Mouse (Mus musculus) cerebral cortex, adult 2 months (tissue): ENCODE data around the gene Actr1b.

Source experiments
- WGBS: fragments of 180-500 bp; shearing (Covaris S2); methylation state at CpG from one replicate; pipeline ENCODE4 v1.1.7; 2018; 5-methylcytosine and 5-hydroxymethylcytosine counted together

Actr1b gene

DNA sequence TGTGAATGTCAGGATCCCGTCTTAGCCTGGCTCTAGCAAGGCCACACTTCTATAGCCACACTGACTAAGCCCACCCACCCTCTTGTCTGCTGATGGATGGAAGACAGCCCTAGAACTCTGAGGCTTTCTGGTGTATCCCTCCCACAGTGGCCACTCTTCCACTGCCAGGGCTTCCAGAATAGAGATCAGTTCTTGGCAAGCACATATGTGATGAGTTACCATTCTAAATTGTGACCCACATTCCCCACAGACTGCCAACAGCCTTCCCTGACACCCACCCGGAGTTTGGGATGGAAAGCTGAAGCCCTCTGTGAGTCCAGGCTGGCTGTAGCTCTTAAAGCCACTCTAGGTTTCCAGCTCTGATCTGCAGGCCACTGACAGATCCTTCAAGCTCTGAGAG lies 7.1 kb downstream of the Actr1b start:
- WGBS = 45% methylated on average over 2 of the region's 2 CpGs

DNA sequence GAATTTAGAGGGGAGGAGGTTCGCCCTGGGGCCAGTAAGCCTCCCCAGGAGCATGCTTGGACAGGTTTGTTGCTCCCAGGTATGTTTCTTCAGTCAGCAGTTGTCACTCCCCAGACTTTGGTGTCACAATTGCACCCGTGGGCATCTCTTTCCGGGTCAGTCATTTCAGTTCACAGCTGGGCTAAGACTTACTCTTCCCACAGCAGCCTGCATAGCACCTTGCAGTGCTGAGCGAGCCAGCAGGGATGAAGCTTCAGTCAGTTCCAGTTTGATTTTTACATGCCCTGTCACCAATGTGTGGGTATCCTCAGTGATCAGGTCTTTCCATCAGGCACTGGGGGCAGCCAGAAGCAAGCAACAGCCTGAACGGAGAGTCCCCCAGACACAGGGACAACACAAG lies 17.2 kb downstream of the Actr1b start:
- WGBS = 55% methylated on average over 5 of the region's 5 CpGs

DNA sequence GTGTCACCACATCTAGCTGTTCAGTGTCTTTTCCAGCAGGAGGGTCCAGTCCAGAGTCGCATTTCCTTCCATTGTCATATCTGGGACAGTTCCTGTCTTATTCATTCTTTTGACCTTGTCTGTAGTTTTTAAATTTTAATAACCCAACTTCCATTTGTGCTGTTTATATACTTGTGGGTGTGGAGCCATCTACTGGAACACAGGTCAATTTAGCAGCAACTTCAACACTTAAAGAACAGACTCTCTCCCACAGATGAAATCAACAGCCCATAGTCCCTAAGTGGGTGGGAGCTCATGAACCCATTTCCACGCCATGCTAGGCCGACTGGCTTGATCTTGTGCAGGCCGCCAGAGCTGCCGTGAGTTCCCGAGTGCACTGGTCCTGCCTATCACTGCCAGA lies 17.8 kb downstream of the Actr1b start:
- 63% methylated on average over 6 of the region's 6 CpGs for WGBS

DNA sequence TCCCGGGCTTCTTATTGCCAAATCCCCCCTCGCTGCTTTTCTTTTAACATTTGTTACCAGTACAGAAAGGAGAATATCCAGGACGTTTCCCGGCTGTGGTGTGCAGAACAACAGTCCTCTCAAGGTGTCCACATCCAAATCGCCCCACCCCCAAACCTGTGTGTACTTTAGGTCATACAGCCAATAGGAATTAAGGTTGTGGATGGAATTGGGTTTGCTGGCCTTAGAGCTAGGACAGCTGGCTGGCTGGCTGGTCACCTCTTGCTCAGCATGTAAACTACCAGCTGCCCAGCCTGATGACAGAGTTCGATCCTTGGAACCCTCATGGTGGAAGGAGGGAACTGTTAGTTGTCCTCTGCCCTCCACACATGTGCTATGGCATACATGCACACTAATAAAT lies 19.4 kb downstream of the Actr1b start:
- WGBS = 86% methylated on average over 6 of the region's 6 CpGs

DNA sequence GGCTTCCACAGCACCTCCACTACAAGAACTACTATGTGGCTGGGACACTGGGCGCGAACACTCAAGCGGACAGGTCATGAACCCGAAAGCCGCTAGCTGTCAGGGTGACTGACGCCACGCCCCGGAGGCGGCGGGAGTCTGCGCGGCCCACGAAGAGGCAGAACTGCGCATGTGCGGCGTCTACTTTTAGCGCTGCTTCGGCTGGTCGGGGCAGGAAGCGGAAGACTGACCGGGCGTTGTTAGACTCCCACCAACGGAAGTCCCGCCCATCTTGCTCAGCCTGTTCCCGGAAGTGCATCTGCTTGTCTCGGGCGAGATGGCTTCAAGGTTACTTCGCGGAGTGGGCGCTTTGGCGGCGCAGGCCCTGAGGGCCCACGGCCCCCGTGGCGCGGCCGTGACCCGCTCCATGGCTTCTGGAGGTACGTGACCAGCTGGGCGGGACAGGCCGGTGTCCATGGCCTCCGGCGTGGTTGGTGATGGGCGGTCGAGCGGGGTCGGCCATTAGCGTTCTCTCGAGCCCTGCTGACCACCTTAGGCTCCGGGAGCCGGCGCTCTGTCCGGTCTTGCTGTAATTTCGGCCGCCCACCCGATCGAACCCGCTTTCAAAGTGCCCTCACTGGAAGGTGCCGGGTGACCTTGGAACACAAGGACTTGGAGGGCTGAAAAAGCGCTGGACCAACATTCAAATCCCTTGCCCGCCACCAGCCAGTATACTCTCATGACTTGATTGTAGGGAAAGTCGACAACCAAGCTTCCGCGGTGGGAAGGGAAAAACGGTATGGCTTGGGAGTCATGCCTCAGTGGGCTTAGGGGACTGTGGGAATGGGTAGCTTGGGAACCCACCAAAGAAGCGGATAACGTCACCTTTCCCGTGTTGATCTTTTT lies 22.7 kb downstream of the Actr1b start, which contains the start of gene Cox5b:
Cox5b (plus strand) TSS at position 179 of the 885 bp plus-strand sequence.
- under 1% methylated on average over 68 of the region's 68 CpGs for WGBS

DNA sequence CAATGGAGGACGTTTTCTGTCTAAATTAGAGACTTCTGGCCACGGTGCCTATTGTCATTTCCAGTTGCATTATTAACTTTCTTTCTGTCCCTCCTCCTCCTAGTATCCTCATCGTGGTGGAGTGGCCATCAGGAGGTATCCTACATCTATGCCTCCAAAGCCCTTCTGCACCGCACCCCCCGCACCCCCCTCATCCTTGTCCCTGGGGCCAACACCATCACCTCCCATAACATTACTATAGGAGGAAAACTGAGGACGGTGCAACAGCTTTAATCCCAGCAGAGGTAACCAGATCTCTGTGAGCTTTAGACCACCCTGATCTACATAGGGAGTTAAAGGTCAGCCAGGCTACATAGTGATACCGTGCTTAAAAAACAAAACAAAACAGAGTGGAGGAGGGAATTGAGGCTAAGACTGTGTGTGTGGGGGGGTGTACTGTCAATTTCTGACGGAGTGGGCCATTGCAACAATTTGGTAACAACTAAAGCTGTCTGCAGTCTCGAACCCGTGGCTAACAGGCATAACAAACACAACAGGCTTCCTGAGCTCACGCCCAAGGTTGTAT lies 23.5 kb downstream of the Actr1b start:
- WGBS = 56% methylated on average over 11 of the region's 11 CpGs

DNA sequence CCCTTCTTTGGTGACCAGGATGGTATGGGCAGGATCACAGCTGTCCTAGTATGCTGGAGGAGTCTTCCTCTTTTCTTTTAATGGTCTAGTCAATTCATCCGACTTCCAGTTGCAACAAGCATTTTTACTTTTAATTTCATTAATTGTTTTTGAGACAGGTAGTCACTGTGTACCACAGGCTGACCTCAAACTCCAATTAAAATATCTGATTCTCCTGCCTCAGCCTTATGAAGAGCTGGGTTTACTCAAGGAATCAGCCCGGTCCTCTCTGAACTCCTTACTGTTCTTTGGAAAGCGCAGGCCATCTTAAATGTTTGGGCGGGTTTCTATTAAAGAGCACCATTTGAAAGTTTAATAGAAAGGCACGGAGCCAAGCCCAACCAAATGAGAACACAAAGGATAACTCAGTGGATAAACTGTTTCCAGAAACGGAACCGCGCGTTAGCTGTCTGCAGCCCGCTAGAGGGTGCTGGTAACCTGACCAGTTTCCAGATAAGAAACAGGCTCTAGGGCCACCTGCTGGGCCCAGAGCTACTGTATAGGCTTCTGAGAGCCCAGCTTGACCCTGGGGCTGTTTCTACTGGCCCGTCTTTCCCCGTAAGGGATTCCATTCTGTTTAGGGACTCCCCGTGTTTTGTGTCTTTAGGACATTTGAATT lies 30.3 kb downstream of the Actr1b start:
- WGBS = 5% methylated on average over 13 of the region's 13 CpGs

DNA sequence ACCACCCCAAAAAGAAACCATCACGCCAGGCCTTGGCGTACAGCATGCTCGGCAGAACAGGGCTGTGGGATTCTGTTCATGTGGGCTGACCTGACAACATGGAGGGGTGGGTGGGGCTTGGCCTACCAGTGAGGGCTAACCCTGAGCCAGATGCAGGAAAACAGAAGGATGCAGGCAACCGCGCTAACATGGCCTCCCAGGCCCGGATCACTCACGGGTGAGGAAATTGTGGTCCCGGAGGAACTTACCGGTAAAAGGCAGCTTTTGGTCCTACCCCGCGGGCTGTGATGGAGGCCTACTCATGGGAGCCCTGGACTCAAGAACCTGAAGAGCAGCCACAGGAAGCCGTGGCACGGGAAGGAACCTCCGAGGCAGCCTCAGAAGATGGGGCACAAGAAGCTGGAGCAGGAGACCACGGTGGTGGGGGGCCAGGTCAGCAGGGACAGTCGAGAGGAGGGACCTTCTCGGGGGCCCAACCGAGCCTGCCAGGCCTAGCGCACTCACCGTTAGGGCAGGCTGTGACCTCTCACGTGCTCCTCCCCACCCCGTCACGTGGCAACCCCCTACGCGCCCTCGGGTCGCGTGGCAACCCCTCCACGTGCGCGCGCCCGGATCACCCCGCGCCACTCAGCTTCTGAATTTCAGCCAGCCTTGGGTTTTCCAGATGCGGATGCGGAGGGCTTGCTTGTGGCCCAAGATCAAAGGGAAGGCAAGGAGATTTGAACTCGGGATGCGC lies 31.4 kb downstream of the Actr1b start, which contains the start of gene Fam178b:
Fam178b (minus strand) TSS at position 564 of the 736 bp plus-strand sequence.
- WGBS = 94% methylated on average over 39 of the region's 39 CpGs

DNA sequence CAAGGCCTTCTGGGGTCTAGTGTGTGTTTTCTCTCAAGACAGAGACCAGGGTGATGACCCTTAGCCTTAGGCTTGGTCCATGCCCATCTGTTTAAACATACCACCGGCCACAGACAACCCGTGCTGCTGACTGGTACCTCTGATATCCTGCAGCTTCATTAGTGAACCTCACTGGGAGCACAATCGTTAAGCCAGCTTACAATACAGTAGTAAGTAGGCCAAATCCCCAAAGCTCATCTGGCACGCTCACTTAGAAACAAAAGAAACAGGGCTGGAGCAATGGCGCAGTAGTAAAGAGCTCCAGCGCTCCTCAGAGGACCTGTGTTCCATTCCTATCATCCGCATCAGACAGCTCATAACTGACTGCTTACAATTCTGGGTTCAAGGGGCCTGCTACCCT lies 33.3 kb downstream of the Actr1b start:
- 72% methylated on average over 7 of the region's 7 CpGs for WGBS

DNA sequence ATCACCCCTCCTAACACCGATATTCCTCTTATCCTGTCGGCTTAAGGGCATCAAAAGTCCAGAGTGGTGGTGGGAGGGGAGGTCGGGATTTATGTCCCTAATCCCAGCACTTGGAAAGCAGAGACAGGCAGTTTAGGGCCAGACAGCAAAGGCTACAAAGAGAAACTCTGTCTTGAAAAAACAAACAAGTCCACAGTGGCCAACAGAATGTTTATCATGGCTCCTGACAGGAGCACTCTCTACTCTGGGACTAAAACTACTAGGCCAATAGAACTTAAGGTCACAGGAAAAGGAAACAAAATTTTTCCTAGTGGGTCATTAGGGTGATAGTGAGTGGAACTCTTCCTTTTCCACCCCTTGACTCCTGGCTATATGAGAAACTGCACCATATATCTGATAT lies 39.3 kb downstream of the Actr1b start:
- 66% methylated on average over 3 of the region's 3 CpGs for WGBS

DNA sequence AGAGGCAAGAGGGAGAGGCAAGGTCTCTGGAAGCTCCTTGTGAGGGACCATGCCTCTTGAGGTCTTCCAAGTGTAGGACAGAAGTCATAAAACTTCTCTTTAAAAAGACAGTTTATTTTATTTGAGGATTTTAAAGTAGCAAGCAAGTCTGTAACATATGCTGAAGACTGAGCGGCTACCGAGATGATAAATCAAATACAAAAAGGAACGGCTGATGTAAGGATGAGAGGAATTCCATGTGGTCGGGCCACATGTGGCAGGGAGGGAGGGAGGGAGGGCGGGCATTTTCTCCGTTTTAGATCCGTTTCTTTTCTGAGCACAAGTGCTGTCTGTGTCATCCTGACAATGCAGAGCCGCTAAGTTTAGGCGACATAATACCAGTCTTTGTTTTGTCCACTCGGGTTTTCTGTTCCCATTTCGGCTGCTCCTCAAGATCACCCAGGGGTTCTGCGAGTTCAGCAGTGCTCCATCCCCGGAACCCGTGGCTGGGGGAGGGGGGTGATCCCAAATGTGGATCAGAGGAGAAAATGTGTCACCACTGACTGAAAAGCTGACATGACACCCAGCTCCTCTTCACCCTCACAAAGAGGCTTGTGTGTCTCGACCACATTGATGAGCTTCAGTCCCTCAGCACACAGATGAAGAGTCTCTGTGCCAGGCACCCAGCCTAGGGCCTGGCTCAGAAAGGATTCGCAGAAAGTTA lies 41.4 kb downstream of the Actr1b start:
- 42% methylated on average over 16 of the region's 16 CpGs for WGBS

DNA sequence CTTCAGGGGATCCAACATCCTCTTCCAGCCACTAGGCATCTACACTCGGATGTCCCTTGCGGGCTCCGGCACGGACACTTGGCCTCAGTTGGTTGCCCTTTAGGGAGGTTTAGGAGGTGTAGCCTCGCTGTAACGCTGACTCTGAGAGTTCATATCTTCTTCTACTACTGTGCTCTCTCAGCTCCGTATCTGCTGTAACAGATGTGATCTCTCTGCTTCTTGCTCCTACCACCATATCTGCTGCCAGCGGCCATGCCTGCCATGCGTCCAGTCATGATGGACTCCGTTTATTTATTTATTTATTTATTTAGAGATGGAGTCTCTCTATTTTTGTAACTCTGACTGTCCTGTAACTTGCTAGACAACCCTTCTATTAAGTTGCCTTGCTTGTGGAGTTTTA lies 43.0 kb downstream of the Actr1b start:
- 94% methylated on average over 10 of the region's 10 CpGs for WGBS

DNA sequence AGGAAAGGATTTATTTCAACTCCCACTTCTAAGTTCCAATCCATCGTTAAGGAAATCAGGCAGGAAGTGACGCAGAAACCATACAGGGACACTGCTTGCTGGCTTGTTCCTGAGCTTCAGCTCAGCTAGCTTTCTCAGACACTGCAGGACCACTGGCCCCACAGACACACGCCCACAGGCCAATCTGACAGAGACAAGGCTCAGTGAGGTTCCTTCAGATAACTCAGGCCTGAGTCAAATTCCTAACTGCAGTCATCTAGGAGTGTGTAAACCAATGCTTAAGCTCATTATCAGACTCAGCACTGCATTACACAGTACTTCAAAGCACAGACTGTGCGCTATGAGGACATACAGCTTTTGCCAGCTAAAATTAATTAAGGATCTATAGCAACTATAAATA lies 44.0 kb downstream of the Actr1b start:
- 78% methylated on average over 4 of the region's 4 CpGs for WGBS

DNA sequence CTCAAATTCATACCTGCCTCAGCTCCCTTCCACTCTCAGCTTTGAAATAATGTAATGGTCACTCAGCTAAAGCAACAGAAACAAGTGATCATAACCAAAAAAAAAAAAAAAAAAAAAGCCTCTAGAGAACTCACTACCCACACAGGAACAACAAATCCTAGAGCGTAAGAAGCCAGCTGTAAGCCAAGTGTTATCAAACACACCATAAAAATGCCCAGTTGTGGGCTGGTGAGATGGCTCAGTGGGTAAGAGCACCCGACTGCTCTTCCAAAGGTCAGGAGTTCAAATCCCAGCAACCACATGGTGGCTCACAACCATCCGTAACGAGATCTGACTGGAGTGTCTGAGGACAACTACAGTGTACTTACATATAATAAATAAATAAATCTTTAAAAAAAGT lies 46.2 kb downstream of the Actr1b start:
- WGBS = 84% methylated on average over 4 of the region's 4 CpGs

DNA sequence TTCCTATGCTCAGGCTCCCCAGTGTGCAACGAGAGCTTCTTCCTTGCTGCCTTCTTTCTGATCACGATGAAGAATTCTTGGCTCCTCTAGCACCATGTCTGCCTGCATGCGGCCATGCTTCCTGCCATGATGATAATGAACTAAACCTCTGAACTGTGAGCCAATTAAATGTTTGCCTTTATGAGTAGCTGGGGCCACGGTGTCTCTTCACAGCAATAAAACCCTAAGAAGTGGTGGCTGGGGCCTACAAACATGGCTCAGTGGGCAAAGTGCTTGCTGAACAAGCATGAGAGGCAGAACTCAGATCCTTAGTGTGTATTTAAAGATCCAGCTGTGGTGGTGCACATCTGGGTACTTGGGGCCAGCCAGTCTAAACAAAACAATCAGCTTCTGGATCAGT lies 48.3 kb downstream of the Actr1b start:
- WGBS = 85% methylated on average over 4 of the region's 4 CpGs

DNA sequence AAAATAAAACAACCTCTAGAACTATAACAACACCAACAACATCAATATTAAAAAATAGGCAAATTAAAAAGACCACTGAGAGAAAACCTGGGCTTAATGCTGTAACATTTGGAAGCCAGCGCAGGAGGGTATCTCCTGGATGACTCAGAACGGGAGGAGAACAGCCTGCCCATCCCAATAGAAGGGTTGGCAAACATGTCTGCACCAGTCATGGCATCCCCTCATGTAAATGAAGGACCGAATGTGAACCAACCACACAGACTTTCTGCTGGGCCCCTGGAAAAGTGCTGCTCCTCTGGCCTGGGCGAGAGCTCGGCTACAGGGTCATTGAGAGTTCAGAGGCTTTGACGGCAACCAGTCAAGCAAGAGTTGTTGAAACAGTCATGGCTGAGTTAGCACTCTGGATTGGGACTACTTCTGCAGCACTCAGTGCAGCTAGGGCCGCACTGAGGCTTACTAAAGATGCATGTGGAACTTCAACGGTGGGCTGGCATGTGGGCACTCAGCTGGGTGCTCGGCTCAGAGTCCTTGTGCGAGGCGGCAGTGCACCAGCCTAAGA lies 49.0 kb downstream of the Actr1b start:
- 93% methylated on average over 11 of the region's 11 CpGs for WGBS

DNA sequence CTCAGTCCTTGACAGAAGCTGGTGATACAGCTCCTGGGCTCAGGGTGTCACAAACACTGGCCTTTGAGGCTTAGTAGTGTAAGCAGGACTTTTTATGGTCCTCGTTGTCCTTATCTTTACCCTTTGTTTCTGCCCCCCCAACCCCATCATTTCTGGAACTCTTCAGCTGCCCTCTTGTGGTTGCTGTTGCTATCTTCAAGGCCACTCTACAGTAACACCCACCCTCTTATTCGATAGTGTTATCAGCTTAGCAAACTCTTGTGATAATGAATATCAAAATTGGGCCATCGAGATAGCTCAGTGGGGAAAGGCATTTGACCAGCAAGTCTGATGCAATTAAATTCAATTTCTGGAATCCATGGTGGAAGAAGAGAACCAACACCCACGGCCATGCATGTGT lies 49.8 kb downstream of the Actr1b start:
- WGBS = 61% methylated on average over 4 of the region's 4 CpGs

DNA sequence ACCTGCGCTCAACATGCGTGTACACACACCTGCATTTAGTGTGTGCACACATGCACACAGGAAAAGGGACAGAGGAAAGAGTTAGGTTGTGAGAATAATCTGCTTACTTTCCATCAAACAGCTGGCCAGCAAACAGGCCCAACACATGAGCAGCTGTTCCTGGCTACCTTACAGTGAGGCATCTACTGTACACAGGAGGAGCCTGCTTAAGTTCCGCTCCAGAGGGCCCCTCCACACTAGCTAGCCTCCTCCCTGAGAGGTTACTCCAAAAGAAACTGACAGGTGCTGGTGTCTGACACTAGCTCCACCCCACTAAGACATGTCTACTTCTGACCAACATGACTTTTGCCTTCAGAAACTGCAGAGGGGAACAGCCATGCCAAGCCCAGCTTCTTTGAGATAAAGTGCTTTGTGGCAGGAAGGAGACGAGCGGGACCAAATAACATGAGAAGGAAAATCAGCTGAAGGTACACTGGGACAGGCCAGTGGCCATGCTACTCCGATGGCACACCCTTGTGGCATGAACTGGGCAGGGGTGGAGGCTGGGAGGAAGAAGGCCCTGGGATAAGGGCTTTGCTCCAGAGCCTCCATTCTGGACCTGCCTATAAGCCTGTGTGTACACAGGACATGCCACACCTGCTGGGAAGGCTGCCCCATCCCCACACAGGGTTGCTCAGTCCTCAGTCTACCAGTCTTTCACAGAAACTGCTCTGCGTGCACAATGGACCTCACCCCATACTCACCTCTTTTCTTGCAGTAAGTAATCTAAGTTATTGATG lies 55.4 kb downstream of the Actr1b start:
- 94% methylated on average over 7 of the region's 7 CpGs for WGBS

DNA sequence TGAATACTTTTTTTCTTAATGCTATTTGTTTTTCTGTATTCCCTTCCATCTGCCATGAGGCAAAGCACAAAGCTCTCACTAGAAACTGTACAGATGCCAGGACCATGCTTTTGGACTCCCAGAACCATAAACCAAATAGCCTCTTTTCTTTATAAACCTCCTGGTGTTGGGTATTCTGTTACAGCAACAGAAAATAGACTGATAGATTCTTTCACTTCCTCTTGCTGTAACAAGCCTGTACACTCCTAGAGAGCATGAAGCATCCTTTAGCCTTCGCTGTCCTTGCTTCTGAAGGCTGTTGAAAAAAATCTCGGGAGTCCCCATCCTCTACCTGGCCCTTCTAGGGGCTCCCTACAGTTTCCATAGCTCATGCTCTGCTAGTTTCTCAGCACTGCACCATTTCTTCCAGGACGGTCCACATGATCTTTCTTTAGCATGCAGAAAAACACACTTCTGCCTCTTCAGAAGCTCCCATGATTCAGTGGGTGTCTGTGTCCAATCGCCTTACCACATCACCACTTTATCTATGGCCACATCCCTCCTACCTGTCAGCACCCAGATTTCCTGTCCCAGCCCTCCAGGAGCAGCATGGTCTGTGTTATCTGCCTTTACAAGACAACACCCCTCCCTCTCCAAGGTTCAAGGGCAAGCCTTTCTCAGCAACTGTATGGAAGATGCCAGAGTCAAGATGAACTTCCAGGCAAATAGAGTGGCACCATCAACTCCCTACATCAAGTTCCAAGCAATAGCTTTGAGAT lies 56.4 kb downstream of the Actr1b start:
- 82% methylated on average over 4 of the region's 4 CpGs for WGBS

DNA sequence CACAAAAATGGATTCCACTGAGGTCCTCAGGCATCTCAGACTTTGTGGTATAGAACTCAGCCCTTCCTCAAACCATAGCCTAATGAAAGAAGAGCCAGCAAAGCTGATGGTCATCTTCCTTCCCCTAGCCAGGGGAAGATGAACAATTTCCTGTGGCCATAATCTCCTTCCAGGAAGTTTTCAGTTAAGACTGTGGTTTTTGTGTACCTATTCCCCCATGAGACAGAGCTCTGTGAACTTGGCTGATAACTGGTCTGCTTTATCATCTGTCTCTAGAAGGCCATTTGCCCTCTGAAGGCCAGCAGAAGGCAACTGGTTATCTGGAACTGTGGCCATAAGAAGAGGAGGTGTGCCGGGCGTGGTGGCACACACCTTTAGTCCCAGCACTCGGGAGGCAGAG lies 58.0 kb downstream of the Actr1b start:
- WGBS = 95% methylated on average over 3 of the region's 3 CpGs
